Mouse (Mus musculus) CH12.LX (cell line): ENCODE data around the gene Chst11. TPM values are rescaled to one million over a fixed set of nuclear protein-coding genes. Genes with fewer than 3 reads are reported as not detected.

Experiments used
- DNase-seq: peaks from one replicate; pipeline ENCODE4 v3.0.0-alpha.2; 2013; ENCODE audit errors: extremely low read depth
- H3K27ac ChIP-seq: 2 replicates; pipeline ENCODE4 v1.5.1; 2012; ENCODE audit warnings: low read depth, mild to moderate bottlenecking, control low read depth, moderate library complexity; ENCODE audit not compliant: insufficient read depth
- H3K27me3 ChIP-seq: replicated peaks from 2 replicates; pipeline ENCODE3; 2012; ENCODE audit warnings: inconsistent platforms
- H3K36me3 ChIP-seq, 2 experiments: replicated peaks in 1 of 2; 2 replicates each; pipeline versions ENCODE3 to v1.6.1; 2012; ENCODE audit warnings: inconsistent platforms in 1 of 2, low read length in 1 of 2, mild to moderate bottlenecking in 1 of 2, mixed read lengths in 1 of 2, moderate library complexity in 1 of 2; ENCODE audit not compliant: control insufficient read depth in 1 of 2, insufficient read depth in 1 of 2
- H3K4me1 ChIP-seq, 2 experiments: 2 replicates each; pipeline ENCODE4 v1.6.1; 2012; ENCODE audit warnings: inconsistent platforms in 1 of 2, moderate library complexity in 1 of 2; ENCODE audit not compliant: insufficient read depth in 2 of 2, control insufficient read depth in 1 of 2
- H3K4me2 ChIP-seq: 2 replicates; pipeline ENCODE4 v1.6.1; 2012; ENCODE audit warnings: low read depth, mild to moderate bottlenecking, control low read depth; ENCODE audit not compliant: poor library complexity, insufficient read depth, severe bottlenecking
- H3K4me3 ChIP-seq, 3 experiments: fragments of 150-350 bp in 1 of 3; sonication (generic) in 1 of 3; replicated peaks in 1 of 3; 2 replicates each; pipeline versions ENCODE3 to v1.5.1; 2011 to 2012; ENCODE audit warnings: low read depth in 2 of 3, low read length in 2 of 3, mild to moderate bottlenecking in 2 of 3, moderate library complexity in 2 of 3, control low read depth in 1 of 3, improper control_type of control experiment in 1 of 3, inconsistent platforms in 1 of 3, mixed read lengths in 1 of 3; ENCODE audit not compliant: poor library complexity in 1 of 3
- H3K79me2 ChIP-seq: replicated peaks from 2 replicates; pipeline ENCODE4 v1.6.1; 2012; ENCODE audit warnings: mild to moderate bottlenecking, moderate library complexity; ENCODE audit not compliant: control insufficient read depth, poor library complexity, insufficient read depth, severe bottlenecking; ENCODE audit errors: extremely low read depth
- H3K9ac ChIP-seq: 2 replicates; pipeline ENCODE4 v1.6.1; 2012; ENCODE audit warnings: low read depth, mild to moderate bottlenecking, control low read depth, moderate library complexity; ENCODE audit not compliant: insufficient read depth
- H3K9me3 ChIP-seq: replicated peaks from 2 replicates; pipeline ENCODE3; 2012; ENCODE audit warnings: low read length, inconsistent platforms, mixed read lengths
- BHLHE40 ChIP-seq: IDR thresholded peaks from 2 replicates; pipeline ENCODE4 v1.6.1; 2011; ENCODE audit warnings: mild to moderate bottlenecking, low read depth, low read length, improper control_type of control experiment
- CTCF ChIP-seq, 2 experiments: IDR thresholded peaks in 1 of 2; conservative IDR thresholded peaks in 1 of 2; 2 replicates each; pipeline ENCODE4 v1.5.1; 2011 to 2012; ENCODE audit warnings: low read depth in 2 of 2, low read length in 2 of 2, improper control_type of control experiment in 1 of 2, inconsistent platforms in 1 of 2, mild to moderate bottlenecking in 1 of 2, moderate library complexity in 1 of 2
- EP300 ChIP-seq: IDR thresholded peaks from 2 replicates; pipeline ENCODE4 v1.6.1; 2011; ENCODE audit warnings: low read length, improper control_type of control experiment
- GABPA ChIP-seq: IDR thresholded peaks from 2 replicates; pipeline ENCODE4 v1.6.1; 2012; ENCODE audit warnings: low read depth, low read length, improper control_type of control experiment, inconsistent platforms; ENCODE audit not compliant: insufficient replicate concordance
- IRF4 ChIP-seq: IDR thresholded peaks from 2 replicates; pipeline ENCODE4 v1.6.1; 2014; ENCODE audit warnings: low read depth, mild to moderate bottlenecking, inconsistent platforms, low read length, improper control_type of control experiment
- MAX ChIP-seq: IDR thresholded peaks from 2 replicates; pipeline ENCODE4 v1.6.1; 2011; ENCODE audit warnings: low read length, improper control_type of control experiment
- MEF2A ChIP-seq: IDR thresholded peaks from 2 replicates; pipeline ENCODE4 v1.6.1; 2014; ENCODE audit warnings: low read depth, mild to moderate bottlenecking, inconsistent platforms, low read length, improper control_type of control experiment, borderline replicate concordance
- MYC ChIP-seq: IDR thresholded peaks from 2 replicates; pipeline ENCODE4 v1.6.1; 2011; ENCODE audit warnings: low read depth, mild to moderate bottlenecking, improper control_type of control experiment, low read length
- NRF1 ChIP-seq: IDR thresholded peaks from 2 replicates; pipeline ENCODE4 v1.6.1; 2014; ENCODE audit warnings: low read depth, mild to moderate bottlenecking, inconsistent platforms, low read length, improper control_type of control experiment, moderate library complexity
- POLR2AphosphoS2 ChIP-seq: IDR thresholded peaks from 2 replicates; pipeline ENCODE4 v1.6.1; 2011; ENCODE audit warnings: low read depth, low read length, improper control_type of control experiment
- RAD21 ChIP-seq: IDR thresholded peaks from 2 replicates; pipeline ENCODE4 v1.6.1; 2011; ENCODE audit warnings: low read depth, mild to moderate bottlenecking, low read length, improper control_type of control experiment, moderate library complexity
- RCOR1 ChIP-seq: conservative IDR thresholded peaks from 2 replicates; pipeline ENCODE4 v1.6.1; 2012; ENCODE audit warnings: low read depth, mild to moderate bottlenecking, inconsistent platforms, low read length, improper control_type of control experiment
- SMC3 ChIP-seq: IDR thresholded peaks from 2 replicates; pipeline ENCODE4 v1.6.1; 2011; ENCODE audit warnings: low read depth, low read length, improper control_type of control experiment
- TBP ChIP-seq: conservative IDR thresholded peaks from 2 replicates; pipeline ENCODE4 v1.6.1; 2011; ENCODE audit warnings: low read depth, low read length, improper control_type of control experiment
- USF1 ChIP-seq: IDR thresholded peaks from 2 replicates; pipeline ENCODE4 v1.6.1; 2014; ENCODE audit warnings: low read depth, mild to moderate bottlenecking, inconsistent platforms, low read length, improper control_type of control experiment
- ZC3H11A ChIP-seq: IDR thresholded peaks from 2 replicates; pipeline ENCODE4 v1.6.1; 2012; ENCODE audit warnings: low read depth, mild to moderate bottlenecking, inconsistent platforms, low read length, improper control_type of control experiment
- ZKSCAN1 ChIP-seq: IDR thresholded peaks from 2 replicates; pipeline ENCODE4 v1.6.1; 2012; ENCODE audit warnings: low read depth, inconsistent platforms, low read length, improper control_type of control experiment, borderline replicate concordance
- ZMIZ1 ChIP-seq: IDR thresholded peaks from 2 replicates; pipeline ENCODE4 v1.6.1; 2012; ENCODE audit warnings: low read depth, mild to moderate bottlenecking, inconsistent platforms, low read length, improper control_type of control experiment
- dilution Hi-C: fragments of 300-500 bp; cut with MboI; formaldehyde crosslinking; loops from 2 replicates; pipeline ENCODE4 v1.14.3; 2020; ENCODE audit warnings: low sequenced_read_pairs; ENCODE audit not compliant: extremely low pct_unique_long_range_greater_than_20kb, extremely low pct_ligation_motif_present
- in situ Hi-C: fragments of 300-500 bp; cut with MboI; formaldehyde crosslinking; loops from 3 replicates; pipeline ENCODE4 v1.14.3; 2019; ENCODE audit warnings: low sequenced_read_pairs, low pct_ligation_motif_present, low pct_unique_long_range_greater_than_20kb, mixed read lengths
- polyA plus RNA-seq: library from polyadenylated mRNA; unstranded; fragments of >175 nt; gene quantifications from 2 replicates; pipeline ENCODE4 v1.2.1, GENCODE M21; 2012; ENCODE audit warnings: low read depth; ENCODE audit not compliant: insufficient read length
- total RNA-seq, 2 experiments: library from RNA; depleted of rRNA; stranded (reverse); fragments of 300-350 nt in 1 of 2; fragments of >200 nt in 1 of 2; gene quantifications; 2 replicates each; pipeline ENCODE4 v1.2.3; 2012 to 2014

The Chst11 gene
- total and polyA plus RNA-seq, 3 experiments = 3.6 to 5.3 (median 4.5) TPM

GRCm38 (mm10) chr10:82974201-82974600 lies 11.1 kb upstream of the Chst11 start:
- in situ Hi-C loops = no loop called here
- H3K4me2 ChIP-seq = no peak overlapping the region
- H3K79me2 ChIP-seq = no peaks in the 10 kb centered on the region
- no peak overlapping the region for H3K4me3 ChIP-seq
- no peak overlapping the region for H3K9ac ChIP-seq
- no peaks in the 10 kb centered on the region for H3K9me3 ChIP-seq
- no peak overlapping the region for H3K27ac ChIP-seq
- DNase-seq = no peak
- peaks cover 0 to 5% of the 10 kb centered on the region in 2 experiments; a peak in 2 of 4 replicates for H3K4me1 ChIP-seq
- dilution Hi-C loops = no loop called here
- H3K27me3 ChIP-seq = peaks cover 2% of the 10 kb centered on the region
- TF ChIP-seq EP300 (no peak), CTCF (conservative IDR thresholded peaks at IDR 0.05 in 1 of 2, IDR thresholded peaks at IDR 0.05 in 1 of 2; ENCODE audit: low read depth in 2 of 2, low read length in 2 of 2) (no peak), MAX (no peak), NRF1 (no peak), TBP (no peak), GABPA (no peak), ZMIZ1 (no peak)
- TF ChIP-seq, all 38 proteins: peak for 0
- no peaks in the 10 kb centered on the region for H3K36me3 ChIP-seq

GRCm38 (mm10) chr10:82974627-82975177 lies 10.6 kb upstream of the Chst11 start:
- no peak overlapping the region for H3K4me2 ChIP-seq
- no peak for TF ChIP-seq MEF2A
- no peak for TF ChIP-seq ZMIZ1
- no peak for TF ChIP-seq USF1
- TF ChIP-seq SMC3 = no peak
- no peak for TF ChIP-seq IRF4
- no peak for TF ChIP-seq POLR2AphosphoS2
- no peak for TF ChIP-seq TBP
- no peak overlapping the region for H3K27ac ChIP-seq
- no peak overlapping the region for H3K4me3 ChIP-seq
- H3K27me3 ChIP-seq = peaks cover 2% of the 10 kb centered on the region
- in situ Hi-C loops = no loop called here
- no peak overlapping the region for H3K9ac ChIP-seq
- no peaks in the 10 kb centered on the region for H3K9me3 ChIP-seq
- H3K79me2 ChIP-seq = no peaks in the 10 kb centered on the region
- dilution Hi-C loops = no loop called here
- H3K36me3 ChIP-seq = no peaks in the 10 kb centered on the region
- no peak for DNase-seq
- H3K4me1 ChIP-seq = peaks cover 0 to 5% of the 10 kb centered on the region in 2 experiments; a peak in 2 of 4 replicates

- H3K4me3 ChIP-seq = no peak overlapping the region
- no peak overlapping the region for H3K9ac ChIP-seq
- H3K9me3 ChIP-seq = no peaks in the 10 kb centered on the region
- H3K79me2 ChIP-seq = no peaks in the 10 kb centered on the region
- peaks cover 5% of the 10 kb centered on the region for H3K27me3 ChIP-seq
- H3K36me3 ChIP-seq = no peaks in the 10 kb centered on the region
- TF ChIP-seq RCOR1 (no peak), ZC3H11A (no peak), MYC (no peak), MAX (no peak), NRF1 (no peak), RAD21 (no peak), TBP (no peak), ZKSCAN1 (no peak), BHLHE40 (no peak), MEF2A (no peak)
- no peak overlapping the region for H3K27ac ChIP-seq
- DNase-seq = no peak
- peaks cover 0 to 5% of the 10 kb centered on the region in 2 experiments; a peak in 2 of 4 replicates for H3K4me1 ChIP-seq
- H3K4me2 ChIP-seq = no peak overlapping the region
- in situ Hi-C loops = no loop called here
- dilution Hi-C loops = no loop called here
Measured at GRCm38 (mm10) chr10:82975806-82976205, 9.5 kb upstream of the Chst11 start.
